Mouse (Mus musculus): ENCODE data around the gene Rab25.
"Not testable (repeated sequence)": the region's sequence is repeated elsewhere in the genome, so short reads cannot be mapped to it uniquely, and the experiment has no call there.

Gene Rab25

GRCm38 (mm10) chr3:88548180-88548917, at the start of gene Rab25:
TSS of gene Rab25 (minus strand) at chr3:88548300.
- no peak for DNase-seq (ENCODE audit: low read depth, low spot score)

- DNase-seq (ENCODE audit: low read depth, low spot score): not testable (repeated sequence)
Observed at GRCm38 (mm10) chr3:88596547-88596946, 48.4 kb upstream of the Rab25 start.

GRCm38 (mm10) chr3:88593893-88594580, 45.9 kb upstream of the Rab25 start:
- no peak for DNase-seq (ENCODE audit: low read depth, low spot score)

- peak; percentile 55 for DNase-seq (ENCODE audit: low read depth, low spot score)
Observed at GRCm38 (mm10) chr3:88592942-88593576, 45.0 kb upstream of the Rab25 start.

- peak; percentile 81 for DNase-seq (ENCODE audit: low read depth, low spot score)
Observed at GRCm38 (mm10) chr3:88591950-88592731, 44.0 kb upstream of the Rab25 start.

GRCm38 (mm10) chr3:88591044-88591443, 42.9 kb upstream of the Rab25 start:
- no peak for DNase-seq (ENCODE audit: low read depth, low spot score)

GRCm38 (mm10) chr3:88590246-88590645, 42.1 kb upstream of the Rab25 start:
- DNase-seq (ENCODE audit: low read depth, low spot score): no peak

GRCm38 (mm10) chr3:88586640-88587039, 38.5 kb upstream of the Rab25 start:
- no peak for DNase-seq (ENCODE audit: low read depth, low spot score)

- DNase-seq (ENCODE audit: low read depth, low spot score): no peak
Observed at GRCm38 (mm10) chr3:88585769-88586168, 37.7 kb upstream of the Rab25 start.

GRCm38 (mm10) chr3:88579454-88580117, 31.5 kb upstream of the Rab25 start:
- peak; percentile 83 for DNase-seq (ENCODE audit: low read depth, low spot score)

GRCm38 (mm10) chr3:88578498-88579424, 30.7 kb upstream of the Rab25 start:
- DNase-seq (ENCODE audit: low read depth, low spot score): no peak

GRCm38 (mm10) chr3:88577846-88578245, 29.7 kb upstream of the Rab25 start:
- DNase-seq (ENCODE audit: low read depth, low spot score): not testable (repeated sequence)

- DNase-seq (ENCODE audit: low read depth, low spot score): no peak
Observed at GRCm38 (mm10) chr3:88575540-88575939, 27.4 kb upstream of the Rab25 start, which contains the start of gene Ssr2. TSS of gene Ssr2 (plus strand) at chr3:88575876.

- DNase-seq (ENCODE audit: low read depth, low spot score): no peak
Observed at GRCm38 (mm10) chr3:88573810-88574209, 25.7 kb upstream of the Rab25 start.

GRCm38 (mm10) chr3:88572835-88573234, 24.7 kb upstream of the Rab25 start:
- DNase-seq (ENCODE audit: low read depth, low spot score): no peak

- no peak for DNase-seq (ENCODE audit: low read depth, low spot score)
Observed at GRCm38 (mm10) chr3:88571856-88572255, 23.8 kb upstream of the Rab25 start.

GRCm38 (mm10) chr3:88570341-88570740, 22.2 kb upstream of the Rab25 start:
- no peak for DNase-seq (ENCODE audit: low read depth, low spot score)

GRCm38 (mm10) chr3:88569694-88570093, 21.6 kb upstream of the Rab25 start:
- DNase-seq (ENCODE audit: low read depth, low spot score): no peak

GRCm38 (mm10) chr3:88569093-88569492, 21.0 kb upstream of the Rab25 start:
- DNase-seq (ENCODE audit: low read depth, low spot score): no peak

GRCm38 (mm10) chr3:88568615-88569014, 20.5 kb upstream of the Rab25 start:
- DNase-seq (ENCODE audit: low read depth, low spot score): no peak

All from CD4-positive helper T cell, adult 2 months (primary cell).